Mouse (Mus musculus): ENCODE measurements around the gene Ptcd2.

- TF ChIP-seq CTCF (IDR thresholded peaks at IDR 0.05; ENCODE audit: low read depth, low read length): no peak
- no peak for TF ChIP-seq POLR2AphosphoS5 (IDR thresholded peaks at IDR 0.05; ENCODE audit: insufficient replicate concordance, low read depth, low read length)
- TF ChIP-seq TAL1 (conservative IDR thresholded peaks at IDR 0.05; ENCODE audit: low read depth, low read length): no peak
- TF ChIP-seq GATA2 (IDR thresholded peaks at IDR 0.05; ENCODE audit: borderline replicate concordance, low read depth, low read length): no peak
- no peak for TF ChIP-seq GATA1 (IDR thresholded peaks at IDR 0.05; ENCODE audit: borderline replicate concordance, low read length)
Measured at GRCm38 (mm10) chr13:99373684-99374083, 29.2 kb upstream of the Ptcd2 start.

All from G1E (cell line).